ENCODE assay signal across 23 mouse cellular contexts in genomic region chr17:13711173-13711572, GRCm38 (mm10). TPM values are rescaled to one million over a fixed set of nuclear protein-coding genes. Genes with fewer than 3 reads are reported as not detected.
DNase-seq lines count a peak whose midpoint lies in the region; ATAC-seq lines count a peak whose summit lies in the region.
"Had no signal": no experiment of that assay in that cellular context is flagged by ENCODE, and none has a peak within 500 bp of the region (broad histone marks: within the 10 kb centered on the region; RNA-seq: fewer than 3 reads in every experiment).

No protein-coding gene starts in this region.

- no peaks in the 10 kb centered on the region for H3K36me3 ChIP-seq in midbrain, embryonic 14.5 days (ENCODE audit: control insufficient read depth, insufficient read depth, low read length)
- no peaks in the 10 kb centered on the region for H3K36me3 ChIP-seq in midbrain, embryonic 11.5 days (ENCODE audit: control insufficient read depth, insufficient read depth, low read length)
- H3K36me3 ChIP-seq in limb, embryonic 10.5 days, result no peaks in the 10 kb centered on the region
- H3K36me3 ChIP-seq: embryonic facial prominence, embryonic 13.5 days; forebrain, embryonic 15.5 days; G1E; heart, embryonic 12.5 days; hindbrain, embryonic 12.5 days; limb, embryonic 15.5 days had no signal

- peak; percentile 52 to 76 for DNase-seq in adrenal gland, adult (ENCODE audit: inconsistent age in 2 of 2, low spot score in 1 of 2)
- DNase-seq in adrenal gland, adult 18-20 months (ENCODE audit: low spot score in 2 of 2), result no peak
- DNase-seq in midbrain, embryonic 14.5 days, result no peak
- no peak for DNase-seq in midbrain, embryonic 11.5 days (ENCODE audit: low spot score, missing footprints)
- DNase-seq in cerebellum, adult 8-10 months, result peak; percentile 49
- DNase-seq in skeletal muscle tissue, adult 2 months (ENCODE audit: low read depth, low spot score), result peak; percentile 41
- DNase-seq in limb, embryonic 10.5 days (ENCODE audit: low spot score), result no peak
- no peak for DNase-seq in left cerebral cortex, adult 11 months (ENCODE audit: low spot score)
- DNase-seq: heart, postnatal 14 days; kidney, adult 8-10 months; kidney, postnatal 36 days; layer of hippocampus, adult 9-11 months; lung, postnatal 14 days; retina, postnatal 1 day had no signal

- no peak overlapping the region for H3K9ac ChIP-seq in midbrain, embryonic 14.5 days (replicated peaks; ENCODE audit: low read length)
- no peak overlapping the region for H3K9ac ChIP-seq in midbrain, embryonic 11.5 days (ENCODE audit: low read length)
- H3K9ac ChIP-seq: embryonic facial prominence, embryonic 13.5 days; forebrain, embryonic 15.5 days; heart, embryonic 12.5 days; hindbrain, embryonic 12.5 days; limb, embryonic 15.5 days had no signal

- H3K9me3 ChIP-seq in midbrain, embryonic 14.5 days (ENCODE audit: control insufficient read depth, low read length), result no peaks in the 10 kb centered on the region
- H3K9me3 ChIP-seq in midbrain, embryonic 11.5 days (ENCODE audit: control insufficient read depth, low read length), result no peaks in the 10 kb centered on the region
- no peaks in the 10 kb centered on the region for H3K9me3 ChIP-seq in limb, embryonic 10.5 days (replicated peaks)
- H3K9me3 ChIP-seq: embryonic facial prominence, embryonic 13.5 days; forebrain, embryonic 15.5 days; heart, embryonic 12.5 days; hindbrain, embryonic 12.5 days; limb, embryonic 15.5 days had no signal

- H3K4me1 ChIP-seq in midbrain, embryonic 14.5 days (ENCODE audit: control insufficient read depth, insufficient read depth, low read length), result no peaks in the 10 kb centered on the region
- no peaks in the 10 kb centered on the region for H3K4me1 ChIP-seq in midbrain, embryonic 11.5 days (ENCODE audit: control insufficient read depth, insufficient read depth, low read length)
- H3K4me1 ChIP-seq in limb, embryonic 10.5 days, result no peaks in the 10 kb centered on the region
- H3K4me1 ChIP-seq: embryonic facial prominence, embryonic 13.5 days; forebrain, embryonic 15.5 days; hindbrain, embryonic 12.5 days; limb, embryonic 15.5 days had no signal

- 91% methylated on average over 5 of the region's 5 CpGs for WGBS in midbrain, embryonic 14.5 days
- WGBS in midbrain, embryonic 11.5 days, result 83% methylated on average over 5 of the region's 5 CpGs
- 78% methylated on average over 5 of the region's 5 CpGs for WGBS in limb, embryonic 10.5 days

- no peaks in the 10 kb centered on the region for H3K27me3 ChIP-seq in midbrain, embryonic 14.5 days (ENCODE audit: control insufficient read depth, insufficient read depth, low read length)
- no peaks in the 10 kb centered on the region for H3K27me3 ChIP-seq in midbrain, embryonic 11.5 days (ENCODE audit: control insufficient read depth, insufficient read depth, low read length)
- H3K27me3 ChIP-seq in limb, embryonic 10.5 days (ENCODE audit: low read depth, poor library complexity, severe bottlenecking), result no peaks in the 10 kb centered on the region
- H3K27me3 ChIP-seq: embryonic facial prominence, embryonic 13.5 days; forebrain, embryonic 15.5 days; heart, embryonic 12.5 days; hindbrain, embryonic 12.5 days; limb, embryonic 15.5 days had no signal

- 0 out of 2 replicates have a peak overlapping the region, but pooled peaks have one; percentile 54 for H3K27ac ChIP-seq in midbrain, embryonic 14.5 days (replicated peaks; ENCODE audit: low read depth, low read length)
- no peak overlapping the region for H3K27ac ChIP-seq in midbrain, embryonic 11.5 days (ENCODE audit: low read depth, low read length)
- no peak overlapping the region for H3K27ac ChIP-seq in limb, embryonic 10.5 days
- H3K27ac ChIP-seq: embryonic facial prominence, embryonic 13.5 days; forebrain, embryonic 15.5 days; hindbrain, embryonic 12.5 days; limb, embryonic 15.5 days had no signal

- H3K4me3 ChIP-seq in midbrain, embryonic 14.5 days (replicated peaks; ENCODE audit: low read depth, low read length), result no peak overlapping the region
- no peak overlapping the region for H3K4me3 ChIP-seq in midbrain, embryonic 11.5 days (ENCODE audit: low read depth, low read length)
- no peak overlapping the region for H3K4me3 ChIP-seq in limb, embryonic 10.5 days
- H3K4me3 ChIP-seq: embryonic facial prominence, embryonic 13.5 days; forebrain, embryonic 15.5 days; heart, embryonic 12.5 days; hindbrain, embryonic 12.5 days; limb, embryonic 15.5 days had no signal

- H3K4me2 ChIP-seq in midbrain, embryonic 14.5 days (ENCODE audit: low read length), result no peak overlapping the region
- H3K4me2 ChIP-seq in midbrain, embryonic 11.5 days, result no peak overlapping the region
- H3K4me2 ChIP-seq: embryonic facial prominence, embryonic 13.5 days; forebrain, embryonic 15.5 days; heart, embryonic 12.5 days; hindbrain, embryonic 12.5 days; limb, embryonic 15.5 days had no signal

- no peak for ATAC-seq in midbrain, embryonic 14.5 days (ENCODE audit: low FRiP score, low TSS enrichment)
- no peak for ATAC-seq in midbrain, embryonic 11.5 days (ENCODE audit: low FRiP score)
- ATAC-seq: activated CD4-positive, CD25-positive, alpha-beta regulatory T cell, adult 4 months; forebrain, embryonic 15.5 days had no signal

RNA-seq across cellular contexts. Expression of gene Afdn, which starts 49.2 kb away (rescaled TPM):
- total RNA-seq in adrenal gland, adult 18-20 months (2021), result 10 to 100 TPM; 62.4 to 68.4 TPM
- 171 and 190 TPM in 2 replicates for polyA plus RNA-seq in midbrain, embryonic 14.5 days (2014; fragmentation: Nextera tagmentation; extraction: Ambion mirVana)
- polyA plus RNA-seq in midbrain, embryonic 11.5 days (2014; fragmentation: Nextera tagmentation; extraction: Ambion mirVana), result 117 and 123 TPM in 2 replicates
- polyA plus RNA-seq in limb, embryonic 10.5 days (2016; fragmentation: Nextera tagmentation; extraction: Ambion mirVana), result 65.6 and 70.2 TPM in 2 replicates

RNA-seq across cellular contexts. Expression of gene Tcte2, which starts 50.5 kb away (rescaled TPM):
- total RNA-seq in adrenal gland, adult 18-20 months (2021), result 1 to 10 TPM; 4.5 to 6.0 TPM
- polyA plus RNA-seq in midbrain, embryonic 14.5 days (2014; fragmentation: Nextera tagmentation; extraction: Ambion mirVana), result 23.0 and 31.0 TPM in 2 replicates
- 5.6 and 5.8 TPM in 2 replicates for polyA plus RNA-seq in midbrain, embryonic 11.5 days (2014; fragmentation: Nextera tagmentation; extraction: Ambion mirVana)
- polyA plus RNA-seq in limb, embryonic 10.5 days (2016; fragmentation: Nextera tagmentation; extraction: Ambion mirVana), result 2.6 and 3.3 TPM in 2 replicates
- total RNA-seq: granulocyte monocyte progenitor cell, adult 5-6 weeks; megakaryocyte, adult 5-6 weeks had no signal
- polyA plus RNA-seq: activated CD4-positive, CD25-positive, alpha-beta regulatory T cell, adult 4 months; G1E had no signal

Comparison
In these comparisons a context has a peak if more than half of its experiments do, and no peak if none do; other contexts are left out.
1. DNase-seq: peak in adrenal gland, adult (2 of 2), cerebellum, adult 8-10 months (single experiment) and skeletal muscle tissue, adult 2 months (single experiment); none in adrenal gland, adult 18-20 months (0 of 2), midbrain, embryonic 14.5 days (single experiment), midbrain, embryonic 11.5 days (single experiment), limb, embryonic 10.5 days (single experiment) and left cerebral cortex, adult 11 months (single experiment).